Mouse (Mus musculus) midbrain, embryonic 15.5 days (tissue): ENCODE results near the gene Arhgap15. TPM values are rescaled to one million over a fixed set of nuclear protein-coding genes. Genes with fewer than 3 reads are reported as not detected.

ENCODE experiments used
- ATAC-seq: fragments of 200-750 bp; cut with Nextera tagmentation; replicated peaks from 2 replicates; pipeline ENCODE4 v1.8.0; 2017; ENCODE audit warnings: moderate TSS enrichment
- H3K27ac ChIP-seq: fragments of 300-500 bp; sonication (generic); 2 replicates; pipeline ENCODE4 v1.5.1; 2015; ENCODE audit warnings: mild to moderate bottlenecking, inconsistent platforms
- H3K27me3 ChIP-seq: fragments of 300-500 bp; sonication (generic); replicated peaks from 2 replicates; pipeline ENCODE4 v1.6.1; 2015; ENCODE audit warnings: inconsistent platforms
- H3K36me3 ChIP-seq: fragments of 300-500 bp; sonication (generic); replicated peaks from 2 replicates; pipeline ENCODE4 v1.6.1; 2015; ENCODE audit warnings: inconsistent platforms
- H3K4me1 ChIP-seq: fragments of 300-500 bp; sonication (generic); 2 replicates; pipeline ENCODE4 v1.6.1; 2015; ENCODE audit warnings: inconsistent platforms
- H3K4me2 ChIP-seq: fragments of 300-500 bp; sonication (generic); 2 replicates; pipeline ENCODE4 v1.6.1; 2015; ENCODE audit warnings: inconsistent platforms, mild to moderate bottlenecking, moderate library complexity
- H3K4me3 ChIP-seq: fragments of 300-500 bp; sonication (generic); 2 replicates; pipeline ENCODE4 v1.5.1; 2015; ENCODE audit warnings: mild to moderate bottlenecking, inconsistent platforms
- H3K9ac ChIP-seq: fragments of 300-500 bp; sonication (generic); 2 replicates; pipeline ENCODE4 v1.6.1; 2015; ENCODE audit warnings: mild to moderate bottlenecking, inconsistent platforms
- H3K9me3 ChIP-seq: fragments of 300-500 bp; sonication (generic); 2 replicates; pipeline ENCODE4 v1.6.1; 2016; ENCODE audit warnings: inconsistent platforms
- WGBS: fragments of 180-500 bp; shearing (Covaris S2); methylation state at CpG from one replicate; pipeline ENCODE4 v1.1.7; 2015; ENCODE audit warnings: mixed read lengths; 5-methylcytosine and 5-hydroxymethylcytosine counted together
- polyA plus RNA-seq: library from polyadenylated mRNA; unstranded; fragments of >200 nt; fragmentation: Nextera tagmentation; extraction: Ambion mirVana; gene quantifications from 2 replicates; pipeline ENCODE4 v1.2.1, GENCODE M21; 2015

Gene Arhgap15
- polyA plus RNA-seq, 1 experiment from 2014 or later, result 0.79 TPM

DNA sequence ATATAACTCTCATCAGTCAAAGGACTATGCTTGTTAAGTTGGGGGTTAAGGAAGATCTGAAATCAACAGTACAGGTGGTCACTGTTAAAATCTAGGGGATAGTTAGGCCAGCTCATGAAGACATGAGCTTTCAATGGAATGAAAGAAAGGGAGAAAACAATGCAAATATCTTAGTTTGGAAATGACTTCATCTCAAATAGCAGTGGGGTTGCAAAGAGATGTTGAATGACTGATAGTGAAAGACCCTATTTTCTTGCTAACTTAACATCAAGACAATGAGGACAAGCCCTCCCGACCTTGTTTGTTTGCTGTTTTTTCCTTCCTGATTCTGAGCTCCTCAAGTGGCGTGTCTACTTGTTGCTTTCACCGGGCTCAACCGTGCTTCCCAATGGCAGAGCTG is 597.6 kb downstream of the Arhgap15 start:
- H3K4me3 ChIP-seq, result no peak overlapping the region
- H3K4me1 ChIP-seq, result no peaks in the 10 kb centered on the region
- H3K36me3 ChIP-seq, result no peaks in the 10 kb centered on the region
- H3K9ac ChIP-seq, result no peak overlapping the region
- no peak overlapping the region for H3K27ac ChIP-seq
- no peaks in the 10 kb centered on the region for H3K27me3 ChIP-seq
- no peaks in the 10 kb centered on the region for H3K9me3 ChIP-seq
- 89% methylated on average over 4 of the region's 4 CpGs for WGBS
- no peak for ATAC-seq
- no peak overlapping the region for H3K4me2 ChIP-seq

DNA sequence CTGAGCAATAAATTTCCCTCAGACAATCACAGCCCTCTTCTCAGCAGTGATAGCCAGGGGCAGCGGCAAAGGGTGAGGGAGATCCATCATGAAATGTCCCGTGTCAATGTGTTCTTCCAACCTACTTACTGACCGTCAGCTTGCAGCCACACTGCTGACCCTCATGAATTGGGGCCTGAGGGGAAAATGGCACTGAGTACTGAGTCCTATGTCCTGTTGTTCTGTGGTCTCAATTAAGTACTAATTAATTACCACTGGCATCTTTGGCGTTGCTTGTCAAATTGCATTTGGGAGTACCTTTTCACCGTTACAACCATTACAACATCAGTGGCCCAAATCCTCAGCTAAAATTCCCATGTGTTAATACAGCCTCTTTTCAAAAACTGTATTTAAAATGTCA is 599.2 kb downstream of the Arhgap15 start:
- H3K9me3 ChIP-seq, result no peaks in the 10 kb centered on the region
- no peaks in the 10 kb centered on the region for H3K4me1 ChIP-seq
- WGBS, result 82% methylated on average over 5 of the region's 5 CpGs
- H3K9ac ChIP-seq, result no peak overlapping the region
- no peaks in the 10 kb centered on the region for H3K36me3 ChIP-seq
- H3K4me2 ChIP-seq, result no peak overlapping the region
- H3K4me3 ChIP-seq, result no peak overlapping the region
- no peaks in the 10 kb centered on the region for H3K27me3 ChIP-seq
- no peak for ATAC-seq
- H3K27ac ChIP-seq, result no peak overlapping the region

- ATAC-seq, result no peak
- no peaks in the 10 kb centered on the region for H3K4me1 ChIP-seq
- 78% methylated on average over 2 of the region's 2 CpGs for WGBS
Observed at GRCm38 (mm10) chr2:44349101-44349500, 600.5 kb downstream of the Arhgap15 start.

GRCm38 (mm10) chr2:44352885-44353284 is 604.3 kb downstream of the Arhgap15 start:
- Histone ChIP-seq H3K27ac (no peak overlapping the region), H3K36me3 (no peaks in the 10 kb centered on the region), H3K4me3 (no peak overlapping the region), H3K9ac (no peak overlapping the region), H3K27me3 (no peaks in the 10 kb centered on the region), H3K4me2 (no peak overlapping the region), H3K9me3 (no peaks in the 10 kb centered on the region), H3K4me1 (no peaks in the 10 kb centered on the region)
- 86% methylated on average over 7 of the region's 7 CpGs for WGBS
- ATAC-seq, result no peak

More at GRCm38 (mm10) chr2:44349101-44349500, 600.5 kb downstream of the Arhgap15 start:
- Histone ChIP-seq H3K9ac (no peak overlapping the region), H3K4me2 (no peak overlapping the region), H3K27ac (no peak overlapping the region), H3K36me3 (no peaks in the 10 kb centered on the region), H3K27me3 (no peaks in the 10 kb centered on the region), H3K4me3 (no peak overlapping the region), H3K9me3 (no peaks in the 10 kb centered on the region)

- WGBS, result 88% methylated on average over 4 of the region's 4 CpGs
- H3K4me2 ChIP-seq, result no peak overlapping the region
- H3K9ac ChIP-seq, result no peak overlapping the region
- H3K4me1 ChIP-seq, result no peaks in the 10 kb centered on the region
- no peak overlapping the region for H3K4me3 ChIP-seq
- H3K27me3 ChIP-seq, result no peaks in the 10 kb centered on the region
- no peak for ATAC-seq
- H3K27ac ChIP-seq, result no peak overlapping the region
- H3K36me3 ChIP-seq, result no peaks in the 10 kb centered on the region
- no peaks in the 10 kb centered on the region for H3K9me3 ChIP-seq
Observed at GRCm38 (mm10) chr2:44353594-44353993, 605.0 kb downstream of the Arhgap15 start.

DNA sequence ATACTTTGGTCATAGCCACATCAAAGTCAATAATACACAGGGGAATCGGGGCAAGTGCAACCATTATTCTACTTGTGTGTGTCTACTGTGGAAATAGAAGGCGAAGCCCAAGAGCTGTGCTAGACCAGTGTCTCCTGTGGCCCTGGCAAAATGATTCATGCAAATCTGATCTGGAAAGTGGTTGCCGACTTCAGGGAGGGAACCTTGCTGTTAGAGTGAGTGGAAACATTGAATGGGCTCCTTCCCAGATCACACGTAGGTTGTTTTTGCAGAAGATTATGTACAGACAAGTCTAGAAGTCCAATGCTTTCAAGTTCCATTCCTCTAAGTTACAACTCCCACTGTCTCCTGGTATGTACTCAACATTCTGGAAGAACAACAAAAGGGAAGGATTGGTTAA is 606.2 kb downstream of the Arhgap15 start:
- Histone ChIP-seq H3K9ac (no peak overlapping the region), H3K4me3 (no peak overlapping the region), H3K4me2 (no peak overlapping the region), H3K27me3 (no peaks in the 10 kb centered on the region), H3K9me3 (no peaks in the 10 kb centered on the region), H3K36me3 (no peaks in the 10 kb centered on the region), H3K4me1 (no peaks in the 10 kb centered on the region), H3K27ac (no peak overlapping the region)
- no peak for ATAC-seq
- WGBS, result 91% methylated on average over 4 of the region's 4 CpGs

GRCm38 (mm10) chr2:44355316-44355715 is 606.7 kb downstream of the Arhgap15 start:
- Histone ChIP-seq H3K9ac (no peak overlapping the region), H3K4me3 (no peak overlapping the region), H3K4me1 (no peaks in the 10 kb centered on the region), H3K36me3 (no peaks in the 10 kb centered on the region), H3K27me3 (no peaks in the 10 kb centered on the region), H3K4me2 (no peak overlapping the region), H3K9me3 (no peaks in the 10 kb centered on the region), H3K27ac (no peak overlapping the region)
- no peak for ATAC-seq
- 75% methylated on average over 11 of the region's 11 CpGs for WGBS

DNA sequence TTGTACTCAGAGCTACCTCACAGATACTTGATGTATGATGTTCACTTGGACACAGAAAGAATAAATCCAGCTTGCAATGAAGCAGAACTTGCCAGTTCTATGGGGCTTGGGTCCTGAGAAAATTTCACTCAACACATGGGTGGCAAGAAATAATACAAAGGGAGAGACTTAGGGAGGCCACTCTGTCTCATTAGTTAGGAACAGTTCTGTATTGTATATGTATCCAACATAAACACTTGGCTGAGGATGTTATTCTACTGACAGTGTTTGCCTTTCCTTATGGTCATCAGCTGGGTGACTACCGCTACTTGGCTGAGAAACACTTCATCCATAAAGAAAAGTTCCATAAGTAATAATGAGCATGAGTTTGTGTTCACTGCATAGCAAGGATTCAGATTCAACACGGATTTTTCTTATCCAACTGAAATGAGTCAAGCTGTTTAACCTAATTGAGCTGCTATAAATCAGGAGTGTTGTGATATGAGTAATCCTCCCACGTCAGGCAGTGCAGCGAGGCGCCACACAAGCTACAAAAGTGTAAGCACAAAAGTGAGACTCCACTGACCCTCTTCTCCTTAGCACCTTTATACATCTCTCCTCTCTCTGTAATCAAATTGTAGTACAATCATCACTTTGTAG is 607.7 kb downstream of the Arhgap15 start:
- Histone ChIP-seq H3K4me2 (no peak overlapping the region), H3K9ac (no peak overlapping the region), H3K27ac (no peak overlapping the region), H3K4me1 (no peaks in the 10 kb centered on the region), H3K9me3 (no peaks in the 10 kb centered on the region), H3K4me3 (no peak overlapping the region), H3K36me3 (no peaks in the 10 kb centered on the region), H3K27me3 (no peaks in the 10 kb centered on the region)
- WGBS, result 88% methylated on average over 5 of the region's 5 CpGs
- ATAC-seq, result no peak

DNA sequence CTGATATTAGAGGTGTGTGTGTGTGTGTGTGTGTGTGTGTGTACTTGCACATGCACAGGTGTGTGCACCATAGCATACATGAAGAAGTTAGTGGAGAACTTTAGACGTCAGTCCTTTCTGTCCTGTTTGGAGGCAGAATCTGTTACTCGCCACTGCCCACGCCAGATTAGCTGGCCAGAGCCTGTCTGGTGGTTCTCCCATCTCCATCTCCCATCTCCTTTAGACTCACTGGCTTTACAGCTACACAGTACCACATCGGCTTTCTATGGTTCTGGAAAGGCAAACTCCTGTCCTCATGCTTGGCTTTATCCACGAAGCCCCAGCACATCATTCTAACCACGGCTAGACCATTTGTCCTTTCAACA is 608.2 kb downstream of the Arhgap15 start:
- no peaks in the 10 kb centered on the region for H3K36me3 ChIP-seq
- no peak overlapping the region for H3K27ac ChIP-seq
- H3K4me3 ChIP-seq, result no peak overlapping the region
- H3K27me3 ChIP-seq, result no peaks in the 10 kb centered on the region
- H3K9ac ChIP-seq, result no peak overlapping the region
- no peak overlapping the region for H3K4me2 ChIP-seq
- WGBS, result 97% methylated on average over 6 of the region's 6 CpGs
- H3K9me3 ChIP-seq, result no peaks in the 10 kb centered on the region
- no peak for ATAC-seq
- no peaks in the 10 kb centered on the region for H3K4me1 ChIP-seq

DNA sequence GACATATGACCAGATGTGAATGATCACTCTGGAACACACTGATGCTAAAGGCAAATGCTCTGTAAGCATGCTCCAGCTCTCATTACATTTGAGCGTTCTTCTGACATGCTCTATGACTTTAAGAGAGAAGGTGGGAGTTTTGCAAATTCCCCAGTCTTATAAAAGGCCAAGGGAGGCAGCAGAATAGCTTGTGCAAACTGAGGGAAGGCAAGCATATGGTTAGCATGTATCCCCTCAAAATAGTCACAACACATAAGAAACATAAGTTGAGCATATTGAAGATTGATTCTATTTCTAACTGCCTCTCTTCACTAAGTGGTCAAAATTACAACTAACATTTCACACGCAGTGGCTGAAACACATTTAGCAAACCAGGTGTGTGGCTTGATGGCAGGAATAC is 631.6 kb downstream of the Arhgap15 start:
- H3K9ac ChIP-seq, result no peak overlapping the region
- no peaks in the 10 kb centered on the region for H3K27me3 ChIP-seq
- ATAC-seq, result no peak
- no peak overlapping the region for H3K4me3 ChIP-seq
- H3K36me3 ChIP-seq, result no peaks in the 10 kb centered on the region
- 84% methylated on average over 2 of the region's 2 CpGs for WGBS
- no peak overlapping the region for H3K4me2 ChIP-seq
- no peaks in the 10 kb centered on the region for H3K4me1 ChIP-seq
- H3K27ac ChIP-seq, result no peak overlapping the region
- H3K9me3 ChIP-seq, result no peaks in the 10 kb centered on the region

DNA sequence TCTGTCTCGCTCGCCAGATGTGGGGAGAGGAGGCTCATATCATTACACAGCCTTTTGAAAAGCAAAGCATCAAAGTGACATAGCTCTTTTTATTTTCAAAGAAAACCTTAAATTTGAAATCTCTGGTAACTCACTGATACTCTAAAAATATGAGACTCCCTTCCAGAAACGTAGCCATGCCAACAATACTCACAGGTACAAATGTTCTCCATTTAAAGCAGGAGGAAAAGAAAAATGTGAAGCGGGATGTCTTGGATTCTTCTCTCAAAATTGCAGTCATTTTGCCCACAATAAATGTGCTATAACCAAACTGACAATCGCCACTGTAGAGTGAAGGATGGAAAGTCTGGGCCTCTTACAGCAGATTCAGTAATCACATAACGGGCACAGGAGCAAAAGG is 635.9 kb downstream of the Arhgap15 start:
- no peak for ATAC-seq

DNA sequence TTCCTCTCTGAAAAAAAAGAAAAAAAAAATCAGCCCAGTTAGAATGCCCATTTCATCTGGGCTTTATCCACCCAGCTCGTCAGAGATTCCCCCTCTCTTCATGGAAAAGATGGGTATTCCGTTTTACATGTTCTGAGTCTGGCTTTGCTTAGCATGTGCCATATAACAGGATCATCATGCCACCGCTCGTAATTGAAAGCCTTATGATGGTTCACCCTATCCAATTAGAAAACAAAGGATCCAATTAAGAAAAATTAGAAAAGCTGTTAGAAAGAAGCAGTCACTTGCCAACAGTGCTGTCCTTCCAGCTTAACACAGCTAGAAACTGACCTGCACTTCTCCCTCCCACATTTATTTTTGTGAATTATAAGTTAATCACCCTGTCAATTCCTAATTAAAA is 640.9 kb downstream of the Arhgap15 start:
- H3K9me3 ChIP-seq, result no peaks in the 10 kb centered on the region
- H3K4me2 ChIP-seq, result no peak overlapping the region
- H3K27ac ChIP-seq, result no peak overlapping the region
- H3K4me1 ChIP-seq, result peaks cover 6% of the 10 kb centered on the region
- 70% methylated on average over 4 of the region's 4 CpGs for WGBS
- H3K4me3 ChIP-seq, result no peak overlapping the region
- no peaks in the 10 kb centered on the region for H3K36me3 ChIP-seq
- H3K27me3 ChIP-seq, result no peaks in the 10 kb centered on the region
- no peak for ATAC-seq
- no peak overlapping the region for H3K9ac ChIP-seq

More for the DNA sequence above, 635.9 kb downstream of the Arhgap15 start:
- no peak overlapping the region for H3K9ac ChIP-seq
- no peaks in the 10 kb centered on the region for H3K36me3 ChIP-seq
- WGBS, result 84% methylated on average over 6 of the region's 6 CpGs
- H3K4me2 ChIP-seq, result no peak overlapping the region
- no peaks in the 10 kb centered on the region for H3K27me3 ChIP-seq
- no peaks in the 10 kb centered on the region for H3K4me1 ChIP-seq
- H3K27ac ChIP-seq, result no peak overlapping the region
- no peak overlapping the region for H3K4me3 ChIP-seq
- H3K9me3 ChIP-seq, result no peaks in the 10 kb centered on the region

- Histone ChIP-seq H3K36me3 (no peaks in the 10 kb centered on the region), H3K4me1 (peaks cover 13% of the 10 kb centered on the region), H3K9me3 (no peaks in the 10 kb centered on the region), H3K9ac (no peak overlapping the region), H3K4me3 (no peak overlapping the region), H3K4me2 (no peak overlapping the region), H3K27me3 (no peaks in the 10 kb centered on the region), H3K27ac (no peak overlapping the region)
- ATAC-seq, result no peak
- 72% methylated on average over 8 of the region's 8 CpGs for WGBS
Observed at GRCm38 (mm10) chr2:44393789-44394188, 645.2 kb downstream of the Arhgap15 start.
